Mouse (Mus musculus): ENCODE data around the gene Bcl2l12. TPM values are rescaled to one million over a fixed set of nuclear protein-coding genes. Genes with fewer than 3 reads are reported as not detected.

Gene Bcl2l12
- polyA plus RNA-seq, 1 experiment from 2014 or later = 12.8 TPM

GRCm38 (mm10) chr7:44964990-44965389, 33.5 kb downstream of the Bcl2l12 start:
- H3K27ac ChIP-seq (replicated peaks) = no peak overlapping the region
- 96% methylated on average over 13 of the region's 13 CpGs for WGBS
- H3K4me2 ChIP-seq = no peak overlapping the region
- no peak overlapping the region for H3K9ac ChIP-seq
- H3K4me1 ChIP-seq (replicated peaks) = peaks cover 3% of the 10 kb centered on the region; the same call in 1 of the 2 replicates
- H3K36me3 ChIP-seq = peaks cover 60% of the 10 kb centered on the region
- H3K9me3 ChIP-seq = no peaks in the 10 kb centered on the region
- no peak overlapping the region for H3K4me3 ChIP-seq
- ATAC-seq (ENCODE audit: low FRiP score, low read depth) = no peak
- no peaks in the 10 kb centered on the region for H3K27me3 ChIP-seq

- H3K4me2 ChIP-seq = no peak overlapping the region
- no peaks in the 10 kb centered on the region for H3K27me3 ChIP-seq
- H3K27ac ChIP-seq (replicated peaks) = no peak overlapping the region
- no peaks in the 10 kb centered on the region for H3K4me1 ChIP-seq (replicated peaks)
- 92% methylated on average over 5 of the region's 5 CpGs for WGBS
- no peak overlapping the region for H3K9ac ChIP-seq
- peaks cover 65% of the 10 kb centered on the region for H3K36me3 ChIP-seq
- H3K4me3 ChIP-seq = no peak overlapping the region
- no peak for ATAC-seq (ENCODE audit: low FRiP score, low read depth)
- H3K9me3 ChIP-seq = no peaks in the 10 kb centered on the region
These were observed 35.7 kb downstream of the Bcl2l12 start for GRCm38 (mm10) chr7:44962831-44963230.

- 85% methylated on average over 8 of the region's 8 CpGs for WGBS
- H3K36me3 ChIP-seq = peaks cover 62% of the 10 kb centered on the region
- H3K4me2 ChIP-seq = no peak overlapping the region
- H3K27me3 ChIP-seq = no peaks in the 10 kb centered on the region
- H3K4me1 ChIP-seq (replicated peaks) = 0 out of 2 replicates have a peak, but pooled peaks cover 4% of the 10 kb centered on the region
- H3K9me3 ChIP-seq = no peaks in the 10 kb centered on the region
- no peak overlapping the region for H3K4me3 ChIP-seq
- no peak overlapping the region for H3K9ac ChIP-seq
- no peak for ATAC-seq (ENCODE audit: low FRiP score, low read depth)
- no peak overlapping the region for H3K27ac ChIP-seq (replicated peaks)
These were observed 36.2 kb downstream of the Bcl2l12 start for GRCm38 (mm10) chr7:44962337-44962736.

DNA sequence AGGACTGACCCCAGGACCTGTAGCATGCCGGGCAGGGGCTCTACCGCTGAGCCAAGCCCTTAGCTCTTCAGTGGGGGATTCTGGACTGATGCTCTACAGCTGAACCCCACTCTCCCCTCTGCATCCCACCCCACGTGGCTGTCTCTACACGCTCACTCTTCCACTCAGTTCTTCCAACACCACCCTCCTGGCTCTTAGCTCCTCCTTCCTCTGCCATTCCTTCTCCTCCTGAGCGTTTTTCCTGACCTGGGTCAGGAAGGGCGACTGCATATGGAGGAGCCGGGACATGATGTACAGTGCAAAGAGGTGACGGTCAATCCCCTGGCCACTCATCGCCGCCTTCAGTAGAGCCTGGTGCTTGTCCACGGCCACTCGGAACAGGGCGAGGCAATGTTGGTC, 38.0 kb downstream of the Bcl2l12 start:
- peaks cover 49% of the 10 kb centered on the region for H3K36me3 ChIP-seq
- 93% methylated on average over 13 of the region's 13 CpGs for WGBS

DNA sequence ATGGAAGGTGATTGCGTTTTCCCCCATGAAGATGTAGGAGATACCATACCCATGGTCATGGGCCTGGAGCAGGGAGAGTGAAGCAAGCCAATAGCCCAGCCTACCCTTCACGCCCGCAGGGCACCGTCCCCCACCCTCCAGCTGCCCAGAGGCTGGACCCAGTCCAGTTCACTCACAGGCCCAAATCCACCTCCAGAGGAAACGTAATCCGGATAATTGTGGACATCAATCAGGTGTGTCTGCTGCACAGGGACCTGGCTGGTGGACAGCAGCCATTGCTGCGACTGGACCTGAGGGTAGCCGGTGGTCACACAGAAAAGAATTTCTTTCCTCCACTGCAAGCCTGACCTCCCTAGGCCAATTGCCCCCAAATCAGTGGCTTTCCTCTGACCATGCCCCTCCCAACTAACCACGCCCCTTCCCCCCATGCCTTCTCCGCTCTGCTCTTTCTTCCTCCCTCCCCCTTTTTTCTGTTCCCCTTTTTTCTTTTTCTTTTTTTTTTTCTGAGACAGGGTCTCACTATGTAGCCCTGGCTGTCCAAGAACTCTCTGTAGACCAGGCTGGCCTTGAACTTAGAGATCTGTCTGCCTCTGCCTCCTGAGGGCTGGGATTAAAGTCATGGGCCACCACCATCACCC, 38.5 kb downstream of the Bcl2l12 start:
- H3K27me3 ChIP-seq = no peaks in the 10 kb centered on the region
- WGBS = 89% methylated on average over 10 of the region's 10 CpGs
- no peak for ATAC-seq (ENCODE audit: low FRiP score, low read depth)
- 0 out of 2 replicates have a peak, but pooled peaks cover 5% of the 10 kb centered on the region for H3K4me1 ChIP-seq (replicated peaks)
- no peak overlapping the region for H3K27ac ChIP-seq (replicated peaks)
- H3K9me3 ChIP-seq = no peaks in the 10 kb centered on the region
- H3K4me3 ChIP-seq = no peak overlapping the region
- H3K4me2 ChIP-seq = no peak overlapping the region
- H3K36me3 ChIP-seq = peaks cover 44% of the 10 kb centered on the region
- H3K9ac ChIP-seq = no peak overlapping the region

More for the DNA sequence above, 38.0 kb downstream of the Bcl2l12 start:
- H3K4me3 ChIP-seq = no peak overlapping the region
- H3K9ac ChIP-seq = no peak overlapping the region
- H3K9me3 ChIP-seq = no peaks in the 10 kb centered on the region
- no peak overlapping the region for H3K4me2 ChIP-seq
- no peak overlapping the region for H3K27ac ChIP-seq (replicated peaks)
- H3K27me3 ChIP-seq = no peaks in the 10 kb centered on the region
- H3K4me1 ChIP-seq (replicated peaks) = 0 out of 2 replicates have a peak, but pooled peaks cover 5% of the 10 kb centered on the region
- no peak for ATAC-seq (ENCODE audit: low FRiP score, low read depth)

DNA sequence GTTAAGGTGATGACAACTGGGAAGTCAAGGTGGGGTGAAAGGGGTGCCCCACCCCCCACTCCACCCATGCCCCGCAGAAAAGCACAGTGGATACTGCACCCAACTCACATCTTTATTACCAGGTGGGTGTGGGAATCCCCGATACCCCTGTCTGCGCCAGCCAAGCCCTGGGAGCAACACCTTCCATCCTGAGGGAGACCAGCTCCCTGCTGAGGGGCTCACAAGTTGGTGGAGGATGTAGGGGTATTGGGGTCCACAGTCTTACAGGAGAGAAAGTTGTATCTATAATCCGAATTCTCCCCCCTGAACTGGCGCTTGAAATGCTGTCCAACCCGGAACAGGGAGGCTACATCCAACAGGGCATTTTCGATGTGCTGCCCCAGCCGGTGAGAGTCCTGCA, 39.2 kb downstream of the Bcl2l12 start:
- H3K4me2 ChIP-seq = no peak overlapping the region
- H3K27me3 ChIP-seq = no peaks in the 10 kb centered on the region
- no peak for ATAC-seq (ENCODE audit: low FRiP score, low read depth)
- 89% methylated on average over 8 of the region's 8 CpGs for WGBS
- H3K27ac ChIP-seq (replicated peaks) = no peak overlapping the region
- no peaks in the 10 kb centered on the region for H3K9me3 ChIP-seq
- 0 out of 2 replicates have a peak, but pooled peaks cover 5% of the 10 kb centered on the region for H3K4me1 ChIP-seq (replicated peaks)
- no peak overlapping the region for H3K4me3 ChIP-seq
- H3K36me3 ChIP-seq = peaks cover 37% of the 10 kb centered on the region
- no peak overlapping the region for H3K9ac ChIP-seq

GRCm38 (mm10) chr7:44958208-44958607, 40.3 kb downstream of the Bcl2l12 start:
- Histone ChIP-seq H3K4me2 (no peak overlapping the region), H3K9me3 (no peaks in the 10 kb centered on the region), H3K27ac (replicated peaks) (no peak overlapping the region), H3K36me3 (peaks cover 31% of the 10 kb centered on the region), H3K4me3 (no peak overlapping the region), H3K27me3 (no peaks in the 10 kb centered on the region), H3K9ac (no peak overlapping the region), H3K4me1 (replicated peaks) (peaks cover 8% of the 10 kb centered on the region)
- 60% methylated on average over 7 of the region's 7 CpGs for WGBS
- no peak for ATAC-seq (ENCODE audit: low FRiP score, low read depth)

GRCm38 (mm10) chr7:44957183-44957835, 41.2 kb downstream of the Bcl2l12 start:
- 0 out of 2 replicates have a peak, but pooled peaks cover under 1% of the 10 kb centered on the region for H3K27me3 ChIP-seq
- H3K36me3 ChIP-seq = peaks cover 24% of the 10 kb centered on the region
- H3K4me3 ChIP-seq = no peak overlapping the region
- H3K27ac ChIP-seq (replicated peaks) = no peak overlapping the region
- H3K4me2 ChIP-seq = no peak overlapping the region
- peaks cover 17% of the 10 kb centered on the region for H3K4me1 ChIP-seq (replicated peaks)
- no peak for ATAC-seq (ENCODE audit: low FRiP score, low read depth)
- 69% methylated on average over 20 of the region's 20 CpGs for WGBS
- no peaks in the 10 kb centered on the region for H3K9me3 ChIP-seq
- no peak overlapping the region for H3K9ac ChIP-seq

DNA sequence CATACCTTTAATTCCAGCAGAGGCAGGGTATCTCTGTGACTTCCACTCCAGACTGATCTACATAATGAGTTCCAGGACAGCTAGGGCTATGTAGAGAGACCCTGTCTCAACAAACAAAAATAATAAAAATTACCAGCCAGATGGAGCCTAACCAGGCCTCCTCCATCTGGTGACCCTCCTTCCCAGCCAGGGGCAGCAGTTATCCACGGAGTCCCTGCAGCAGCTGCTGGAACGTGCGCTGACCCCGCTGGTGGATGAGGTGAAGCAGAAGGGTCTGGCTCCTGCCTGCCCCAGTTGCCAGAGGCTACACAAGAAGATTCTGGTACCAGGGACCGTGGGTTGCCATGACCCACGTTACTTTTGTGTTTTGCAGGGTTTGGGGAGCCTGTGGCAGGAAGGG, 42.2 kb downstream of the Bcl2l12 start:
- Histone ChIP-seq H3K9me3 (no peaks in the 10 kb centered on the region), H3K36me3 (peaks cover 18% of the 10 kb centered on the region), H3K9ac (no peak overlapping the region), H3K27me3 (peaks cover 10% of the 10 kb centered on the region), H3K4me1 (replicated peaks) (peaks cover 25% of the 10 kb centered on the region), H3K4me3 (no peak overlapping the region), H3K4me2 (no peak overlapping the region), H3K27ac (replicated peaks) (no peak overlapping the region)
- ATAC-seq (ENCODE audit: low FRiP score, low read depth) = no peak
- WGBS = 56% methylated on average over 6 of the region's 6 CpGs

GRCm38 (mm10) chr7:44955628-44956027, 42.9 kb downstream of the Bcl2l12 start:
- WGBS = 55% methylated on average over 5 of the region's 5 CpGs
- H3K27me3 ChIP-seq = peaks cover 16% of the 10 kb centered on the region
- no peaks in the 10 kb centered on the region for H3K9me3 ChIP-seq
- no peak overlapping the region for H3K4me3 ChIP-seq
- H3K9ac ChIP-seq = no peak overlapping the region
- no peak overlapping the region for H3K4me2 ChIP-seq
- H3K36me3 ChIP-seq = peaks cover 12% of the 10 kb centered on the region
- H3K27ac ChIP-seq (replicated peaks) = no peak overlapping the region
- no peak for ATAC-seq (ENCODE audit: low FRiP score, low read depth)
- H3K4me1 ChIP-seq (replicated peaks) = peaks cover 25% of the 10 kb centered on the region

DNA sequence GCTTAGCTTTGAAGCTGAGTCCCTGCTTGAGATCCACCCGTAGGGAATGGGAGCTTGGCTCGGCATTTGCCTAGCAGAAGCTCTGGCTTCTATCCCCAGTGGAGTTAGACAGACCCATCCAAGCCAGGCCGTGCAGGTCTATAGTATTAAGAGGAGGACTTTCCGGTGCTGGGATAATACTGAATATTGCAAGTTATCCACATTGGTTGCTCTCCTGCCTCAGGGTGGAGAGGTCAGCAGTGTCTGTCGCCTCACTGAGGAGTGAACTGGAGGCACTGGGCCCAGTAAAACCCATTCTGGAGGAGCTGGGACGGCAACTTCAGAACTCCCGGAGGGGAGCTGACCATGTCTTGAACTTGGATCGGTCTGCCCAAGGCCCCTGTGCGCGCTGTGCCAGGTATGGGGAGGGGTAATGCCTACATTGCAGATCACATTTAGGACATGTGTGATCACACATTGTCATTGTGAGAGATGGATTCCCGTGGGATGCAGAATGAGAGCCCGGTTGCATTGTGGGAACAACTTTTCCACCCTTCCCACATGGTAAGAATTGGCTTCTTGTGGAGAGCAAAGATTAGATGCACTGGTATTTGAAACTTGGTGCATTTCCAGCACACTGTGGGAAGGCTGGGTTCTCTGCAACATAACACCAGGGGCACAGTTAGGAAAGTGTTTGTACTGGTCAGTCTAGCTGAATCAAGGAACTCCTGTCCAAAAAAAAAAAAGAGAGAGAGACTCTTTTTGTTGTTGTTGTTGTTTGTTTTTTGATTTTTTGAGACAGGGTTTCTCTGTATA, 44.2 kb downstream of the Bcl2l12 start:
- Histone ChIP-seq H3K9me3 (no peaks in the 10 kb centered on the region), H3K4me3 (no peak overlapping the region), H3K9ac (no peak overlapping the region), H3K27ac (replicated peaks) (no peak overlapping the region), H3K4me1 (replicated peaks) (peaks cover 25% of the 10 kb centered on the region), H3K36me3 (peaks cover 7% of the 10 kb centered on the region; the same call in 1 of the 2 replicates), H3K4me2 (no peak overlapping the region), H3K27me3 (peaks cover 25% of the 10 kb centered on the region)
- WGBS = 79% methylated on average over 12 of the region's 12 CpGs
- ATAC-seq (ENCODE audit: low FRiP score, low read depth) = no peak

- Histone ChIP-seq H3K4me1 (replicated peaks) (peaks cover 25% of the 10 kb centered on the region), H3K9ac (no peak overlapping the region), H3K27ac (replicated peaks) (no peak overlapping the region), H3K9me3 (no peaks in the 10 kb centered on the region), H3K4me3 (no peak overlapping the region), H3K4me2 (no peak overlapping the region), H3K27me3 (peaks cover 25% of the 10 kb centered on the region), H3K36me3 (no peaks in the 10 kb centered on the region)
- ATAC-seq (ENCODE audit: low FRiP score, low read depth) = no peak
- WGBS = 61% methylated on average over 14 of the region's 14 CpGs
These were observed 45.0 kb downstream of the Bcl2l12 start for GRCm38 (mm10) chr7:44953561-44953960.

Measured in hindbrain, embryonic 15.5 days (tissue).